Mouse (Mus musculus): ENCODE measurements around the gene Tmcc2.
"Not testable (repeated sequence)": the region's sequence is repeated elsewhere in the genome, so short reads cannot be mapped to it uniquely, and the experiment has no call there.

Tmcc2 gene

GRCm38 (mm10) chr1:132366937-132367336 is 24.1 kb downstream of the Tmcc2 start:
- no peak for DNase-seq

- no peak for DNase-seq
Measured at GRCm38 (mm10) chr1:132366235-132366634, 24.8 kb downstream of the Tmcc2 start.

DNA sequence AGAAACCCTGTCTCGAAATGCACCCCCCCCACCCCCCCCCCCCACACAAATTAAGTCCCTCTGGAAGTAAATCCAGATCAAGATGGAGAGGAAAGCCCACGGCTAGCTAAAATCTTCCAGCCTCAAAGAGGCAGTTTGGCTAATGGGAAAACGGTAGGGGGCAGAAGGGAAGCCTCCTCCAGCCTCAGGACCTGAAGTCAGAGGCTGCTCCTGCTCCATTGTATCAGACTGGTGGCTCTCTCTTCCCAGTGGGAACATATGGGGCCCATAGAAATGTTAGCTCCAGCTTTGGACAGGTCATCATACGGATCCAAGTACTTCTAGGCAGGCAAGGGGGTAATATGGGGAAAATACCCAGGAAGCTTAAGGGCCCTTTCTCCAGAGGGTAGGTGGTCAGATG is 25.4 kb downstream of the Tmcc2 start:
- DNase-seq = no peak

- DNase-seq = no peak
Measured at GRCm38 (mm10) chr1:132364896-132365557, 26.1 kb downstream of the Tmcc2 start.

GRCm38 (mm10) chr1:132364388-132364787 is 26.7 kb downstream of the Tmcc2 start:
- no peak for DNase-seq

GRCm38 (mm10) chr1:132361959-132362358 is 29.1 kb downstream of the Tmcc2 start:
- DNase-seq = no peak

GRCm38 (mm10) chr1:132356841-132357240 is 34.2 kb downstream of the Tmcc2 start:
- DNase-seq = no peak

DNA sequence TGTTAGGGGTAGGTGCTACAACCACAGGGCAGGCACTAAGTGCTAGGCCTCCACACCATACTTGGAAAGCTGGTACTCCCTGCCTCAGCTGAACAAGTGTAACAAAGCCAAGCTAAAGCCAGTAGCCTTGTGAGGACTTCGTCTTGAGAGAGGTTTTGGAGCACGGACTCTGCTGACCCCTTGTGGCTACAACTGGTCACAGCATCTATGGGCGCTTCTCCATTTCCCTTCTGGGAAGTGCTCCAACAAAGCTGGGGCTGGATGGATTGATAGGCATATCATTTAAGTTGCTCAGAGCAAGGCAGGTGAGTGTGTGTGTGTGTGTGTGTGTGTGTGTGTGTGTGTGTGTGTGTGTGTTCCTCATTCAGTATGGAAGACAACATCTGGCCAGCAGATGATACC is 35.2 kb downstream of the Tmcc2 start:
- peak; percentile 77 for DNase-seq

DNA sequence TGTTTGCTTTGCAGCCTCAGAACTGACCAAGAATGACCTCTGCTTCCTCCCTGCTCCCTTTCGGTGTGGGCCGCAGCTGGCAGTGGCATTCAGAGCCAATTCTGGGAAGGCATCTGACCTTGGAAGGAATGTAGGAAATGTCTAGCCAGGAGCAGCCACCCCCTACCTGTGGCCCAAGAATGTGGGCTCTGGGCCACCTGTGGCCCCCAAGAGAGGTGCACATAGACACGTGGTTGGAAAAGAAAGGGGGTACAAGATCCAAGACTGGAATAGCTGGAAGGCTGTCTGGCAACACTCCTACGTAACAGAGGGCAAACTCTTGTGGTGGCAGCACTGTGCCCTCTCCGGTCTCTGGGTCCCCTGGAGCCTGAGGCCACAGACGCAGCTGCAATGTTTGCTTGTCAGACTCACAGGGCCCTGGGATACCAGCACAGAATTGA is 35.9 kb downstream of the Tmcc2 start:
- DNase-seq = no peak

DNA sequence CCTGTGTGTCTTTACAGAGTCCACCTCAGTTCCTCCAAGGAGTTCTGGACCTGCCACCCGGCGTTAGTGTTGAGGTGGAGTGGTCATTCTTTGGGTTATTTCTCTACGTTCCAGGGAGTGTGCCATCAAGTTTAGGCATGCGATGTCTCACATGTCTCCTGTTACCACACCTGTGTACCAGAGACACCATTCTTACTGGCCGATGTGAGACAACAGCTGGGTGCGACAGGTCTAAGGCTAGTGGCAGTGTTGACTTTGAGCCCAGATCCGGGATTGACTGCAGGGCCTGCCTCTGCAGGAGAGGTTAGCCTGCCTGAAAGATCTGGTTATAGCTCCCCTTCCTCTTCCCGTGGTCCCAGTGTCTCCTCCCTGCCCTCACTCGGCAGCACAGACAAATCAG is 36.8 kb downstream of the Tmcc2 start:
- DNase-seq = no peak

GRCm38 (mm10) chr1:132353389-132353788 is 37.7 kb downstream of the Tmcc2 start:
- DNase-seq = no peak

DNA sequence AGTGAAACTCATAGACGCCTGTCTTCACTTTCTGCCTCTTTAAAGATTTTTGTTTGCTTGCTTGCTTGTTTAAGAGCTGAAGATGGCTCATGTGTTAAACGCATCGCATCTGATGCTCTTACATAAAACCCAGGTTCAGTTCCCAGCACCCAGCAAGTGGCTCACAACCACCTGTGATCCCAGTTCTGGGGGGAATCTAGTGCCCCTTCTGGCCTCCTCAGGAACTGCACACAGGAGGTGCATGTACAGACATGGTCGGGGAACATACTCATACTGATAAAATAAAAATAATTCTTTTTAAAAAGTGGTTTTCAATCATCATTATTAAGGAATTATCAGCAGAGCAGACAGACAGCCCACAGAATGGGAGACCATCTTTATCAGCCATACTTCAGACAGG is 40.0 kb downstream of the Tmcc2 start:
- DNase-seq = no peak

- DNase-seq = not testable (repeated sequence)
Measured at GRCm38 (mm10) chr1:132349601-132350000, 41.5 kb downstream of the Tmcc2 start.

GRCm38 (mm10) chr1:132349049-132349448 is 42.0 kb downstream of the Tmcc2 start:
- not testable (repeated sequence) for DNase-seq

GRCm38 (mm10) chr1:132348401-132348800 is 42.7 kb downstream of the Tmcc2 start:
- DNase-seq = no peak

- DNase-seq = no peak
Measured at GRCm38 (mm10) chr1:132346951-132347350, 44.1 kb downstream of the Tmcc2 start.

DNA sequence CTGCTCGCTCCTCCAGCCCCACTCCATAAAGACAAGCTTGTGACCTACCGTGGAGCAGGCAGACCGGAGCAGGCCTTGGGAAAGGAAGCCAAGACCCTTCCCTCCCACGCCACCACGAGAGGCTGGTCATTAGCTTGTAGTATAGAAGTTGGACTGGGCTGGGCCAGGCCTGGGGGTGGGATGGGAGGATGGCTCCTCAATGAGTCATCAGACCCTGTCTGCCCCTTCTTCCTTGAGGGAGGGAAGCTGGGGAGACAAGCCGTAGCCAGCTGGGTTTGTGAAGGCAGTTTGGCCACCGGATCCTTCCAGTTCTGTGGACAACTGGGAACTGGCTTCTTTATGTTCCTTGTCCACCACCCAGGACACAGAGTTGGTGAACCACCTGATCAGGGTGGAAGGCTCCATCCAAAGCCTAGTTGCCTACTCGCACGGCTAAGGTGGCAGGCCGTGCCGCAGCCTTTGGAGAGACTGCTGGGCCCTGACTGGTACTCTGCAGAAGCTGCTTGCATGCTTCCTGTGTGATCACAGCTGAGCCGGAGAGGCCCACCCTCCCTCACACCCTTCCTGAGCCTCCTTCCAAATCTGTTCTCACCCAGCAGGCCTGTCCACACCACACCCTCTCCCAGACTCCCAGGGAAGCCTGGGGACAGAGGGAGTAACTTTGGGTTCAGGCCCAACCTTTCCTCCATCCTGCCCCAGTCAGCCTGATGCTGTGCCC is 44.8 kb downstream of the Tmcc2 start:
- DNase-seq = no peak

DNA sequence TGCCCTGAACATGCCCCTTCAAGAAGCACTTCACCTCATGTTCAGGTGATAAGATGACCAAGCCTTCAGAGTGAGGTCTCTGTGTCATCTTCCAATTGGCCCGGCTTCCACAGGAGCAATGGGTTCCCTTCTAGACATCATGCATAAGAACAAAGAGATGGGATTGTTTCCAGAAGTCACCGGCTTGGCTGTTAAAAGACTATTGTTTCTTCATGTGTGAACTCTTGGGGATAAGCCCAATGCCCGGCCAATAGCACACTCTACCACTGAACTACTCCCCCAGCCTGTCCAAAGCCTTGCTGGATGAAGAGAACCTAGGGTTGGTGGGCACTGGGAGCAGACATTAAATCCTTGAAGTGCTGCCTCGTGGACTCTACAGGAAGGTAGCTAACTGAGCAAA is 45.6 kb downstream of the Tmcc2 start:
- DNase-seq = no peak

- no peak for DNase-seq
Measured at GRCm38 (mm10) chr1:132343656-132344055, 47.4 kb downstream of the Tmcc2 start.

DNA sequence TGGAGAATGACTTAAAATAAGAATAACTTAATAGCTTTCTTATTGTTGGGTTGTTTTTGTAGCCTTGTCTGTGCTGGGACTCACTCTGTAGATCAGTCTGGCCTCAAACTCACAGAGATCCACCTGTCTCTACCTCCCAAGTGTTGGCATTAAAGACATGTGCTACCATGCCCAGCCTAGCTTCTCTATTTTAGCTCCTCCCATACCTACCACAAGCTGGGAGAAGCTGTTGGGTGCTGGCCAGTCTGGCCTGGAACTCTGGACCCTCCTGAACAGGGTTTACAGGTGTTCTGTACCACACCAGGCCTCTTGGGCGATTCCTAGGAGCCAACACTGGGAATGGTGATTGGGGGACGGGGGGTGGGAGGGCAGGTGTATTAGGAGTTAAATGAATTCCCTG is 47.9 kb downstream of the Tmcc2 start:
- no peak for DNase-seq

DNA sequence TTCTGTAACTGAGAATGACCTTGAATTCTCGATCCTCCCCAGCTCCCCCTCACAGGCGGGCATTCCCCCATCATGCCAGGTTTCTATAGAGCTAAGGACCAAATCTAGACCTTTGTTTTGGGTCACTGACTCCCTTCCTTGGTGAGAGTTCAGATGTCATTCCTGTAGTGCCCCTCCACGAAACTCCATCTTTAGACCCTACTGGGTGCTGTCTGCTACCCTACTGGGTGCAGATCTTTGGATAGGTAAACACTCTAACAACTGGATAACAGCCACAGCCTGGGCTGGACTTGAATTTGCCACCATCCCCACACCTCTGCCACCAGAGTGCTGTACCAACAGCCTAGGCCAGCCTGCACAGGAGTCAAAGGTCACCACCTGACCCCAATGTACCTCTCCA is 48.6 kb downstream of the Tmcc2 start:
- DNase-seq = no peak

GRCm38 (mm10) chr1:132341731-132342501 is 49.2 kb downstream of the Tmcc2 start:
- no peak for DNase-seq

GRCm38 (mm10) chr1:132338027-132338660 is 52.9 kb downstream of the Tmcc2 start:
- no peak for DNase-seq

Measured in right cerebral cortex, postnatal 14 days (tissue).